Mouse (Mus musculus) C3H10T1/2 (cell line): ENCODE data around the gene Eif5a2. TPM values are rescaled to one million over a fixed set of nuclear protein-coding genes. Genes with fewer than 3 reads are reported as not detected.

Experiments used
- polyA plus RNA-seq, 2 experiments: library from polyadenylated mRNA; unstranded; fragments of >200 nt; fragmentation: generic; extraction: Trizol; gene quantifications; one replicate each; pipeline ENCODE4 v1.2.1; 2012; ENCODE audit warnings: missing spikeins in 2 of 2

The Eif5a2 gene
- polyA plus RNA-seq = under 1 TPM; 0.04 to 0.52 TPM

DNA sequence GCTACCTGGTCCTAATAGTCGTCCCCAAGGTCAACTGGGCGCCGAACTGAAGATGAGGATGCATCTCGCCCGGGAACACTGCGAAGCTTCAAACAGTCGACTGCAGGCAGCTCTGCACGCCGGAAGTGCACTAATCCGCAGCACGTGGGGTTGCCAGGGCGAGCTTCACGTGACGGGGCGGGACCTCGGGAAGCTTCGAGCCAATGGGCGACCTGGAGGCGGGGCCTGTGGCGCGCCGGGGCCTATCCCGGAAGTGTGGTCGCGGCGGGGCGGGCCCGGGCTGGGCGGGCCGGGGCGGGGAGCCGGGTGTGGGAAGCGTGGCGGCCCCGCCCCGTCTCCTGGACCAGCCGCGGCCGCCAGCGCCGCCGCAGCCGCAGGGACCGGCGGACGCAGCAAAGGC lies at the start of gene Eif5a2:
Eif5a2 (plus strand) TSS at position 283 of the 400 bp plus-strand sequence.

DNA sequence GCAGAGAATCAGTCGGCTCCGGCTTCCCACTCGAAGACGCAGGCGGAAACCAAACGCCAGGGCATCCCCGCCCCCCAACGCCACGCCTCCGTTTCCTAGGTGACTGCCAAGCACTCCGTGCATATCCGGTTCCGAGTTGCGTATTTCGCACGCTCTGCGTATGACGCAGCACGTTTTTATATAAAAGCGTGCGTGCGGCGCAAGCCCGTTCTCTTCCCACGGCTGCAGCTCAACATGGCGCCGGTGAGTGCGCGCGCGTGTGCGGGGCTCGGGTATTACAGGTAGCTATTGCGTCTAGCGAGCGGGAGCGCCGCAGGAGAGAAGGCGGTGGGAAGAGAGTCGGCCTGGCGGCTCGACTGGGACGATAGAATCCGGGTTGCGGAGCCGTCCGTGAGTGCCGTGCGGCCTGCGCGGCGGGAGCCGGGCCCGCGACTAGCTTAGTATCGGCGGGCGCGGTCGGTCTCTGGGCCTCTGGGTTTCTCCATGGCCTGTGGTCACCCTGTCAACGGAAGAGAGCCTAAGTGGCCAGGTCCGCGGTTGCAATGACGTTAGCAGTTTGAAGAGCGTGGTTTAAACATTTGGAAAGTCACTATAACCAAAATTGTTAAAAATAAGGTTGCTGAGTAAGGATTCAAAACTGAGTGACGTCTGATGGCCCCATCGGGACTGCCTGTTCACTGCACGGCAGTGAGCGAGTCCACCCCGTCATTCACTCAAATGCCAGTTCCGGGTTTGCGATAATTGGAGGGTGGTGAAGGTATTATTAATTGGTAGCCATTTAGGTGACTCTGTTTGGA lies 24.4 kb downstream of the Eif5a2 start, which contains the start of gene Rpl22l1:
Rpl22l1 (plus strand) TSS at position 136 of the 797 bp plus-strand sequence.

Other genes with a start within 250 kb of the Eif5a2 start
- not detected for gene Slc2a2, start 83.4 kb upstream of the Eif5a2 start, polyA plus RNA-seq
- gene Rpl22l1, start 24.2 kb downstream of the Eif5a2 start, polyA plus RNA-seq = 100 to 1,000 TPM in 1 of 2 experiments, 10 to 100 TPM in 1; 62.1 to 175 TPM
- not detected for gene Gm1527, start 111.3 kb downstream of the Eif5a2 start, polyA plus RNA-seq